ENCODE assay signal across 19 mouse cellular contexts in the genomic region with DNA sequence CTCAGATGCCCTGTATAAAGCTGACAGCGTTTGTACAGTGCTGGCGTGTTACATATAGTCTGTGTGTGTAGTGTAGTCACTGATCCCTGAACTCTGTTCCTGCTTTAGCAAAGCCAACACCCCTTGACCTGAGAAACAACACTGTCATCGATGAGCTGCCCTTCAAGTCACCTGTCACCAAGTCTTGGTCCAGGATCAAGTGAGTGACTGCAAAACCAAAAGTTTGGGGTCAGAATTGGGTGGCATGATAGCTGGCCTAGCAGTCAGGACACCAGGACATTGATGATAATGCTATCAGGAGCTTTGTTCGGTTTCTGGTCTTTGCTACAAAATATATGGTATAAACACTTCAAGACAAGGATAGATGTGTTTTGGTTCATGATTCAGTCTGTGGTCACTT. TPM values are rescaled to one million over a fixed set of nuclear protein-coding genes. Genes with fewer than 3 reads are reported as not detected.
A peak's percentile ranks its signal among the peaks of the same experiment; 100 is the strongest.
DNase-seq lines count a peak whose midpoint lies in the region; ATAC-seq lines count a peak whose summit lies in the region.
"Had no signal": no experiment of that assay in that cellular context is flagged by ENCODE, and none has a peak within 500 bp of the region (broad histone marks: within the 10 kb centered on the region; RNA-seq: fewer than 3 reads in every experiment).

No protein-coding gene starts in this region.

- no peaks in the 10 kb centered on the region for H3K27me3 ChIP-seq in forebrain, embryonic 11.5 days (ENCODE audit: control insufficient read depth, insufficient read depth, low read length)
- no peaks in the 10 kb centered on the region for H3K27me3 ChIP-seq in forebrain, embryonic 13.5 days
- no peaks in the 10 kb centered on the region for H3K27me3 ChIP-seq in heart, embryonic 10.5 days (ENCODE audit: insufficient read depth, poor library complexity, severe bottlenecking)
- H3K27me3 ChIP-seq in heart, embryonic 12.5 days (replicated peaks) = no peaks in the 10 kb centered on the region
- H3K27me3 ChIP-seq: forebrain, embryonic 12.5 days; hindbrain, embryonic 12.5 days; hindbrain, embryonic 15.5 days had no signal

- no peaks in the 10 kb centered on the region for H3K4me1 ChIP-seq in forebrain, embryonic 11.5 days (replicated peaks; ENCODE audit: control insufficient read depth, insufficient read depth, low read length)
- H3K4me1 ChIP-seq in forebrain, embryonic 13.5 days = no peaks in the 10 kb centered on the region
- H3K4me1 ChIP-seq in heart, embryonic 10.5 days = no peaks in the 10 kb centered on the region; the same call in 1 of the 2 replicates
- peaks cover 8% of the 10 kb centered on the region; the same call in 1 of the 2 replicates for H3K4me1 ChIP-seq in heart, embryonic 12.5 days (replicated peaks)
- H3K4me1 ChIP-seq: forebrain, embryonic 12.5 days; hindbrain, embryonic 12.5 days; hindbrain, embryonic 15.5 days had no signal

- H3K9me3 ChIP-seq in forebrain, embryonic 11.5 days (ENCODE audit: control insufficient read depth, low read length) = no peaks in the 10 kb centered on the region
- H3K9me3 ChIP-seq in forebrain, embryonic 13.5 days (replicated peaks) = no peaks in the 10 kb centered on the region
- H3K9me3 ChIP-seq in heart, embryonic 10.5 days = no peaks in the 10 kb centered on the region
- H3K9me3 ChIP-seq in heart, embryonic 12.5 days (replicated peaks) = no peaks in the 10 kb centered on the region
- H3K9me3 ChIP-seq: forebrain, embryonic 12.5 days; hindbrain, embryonic 12.5 days; hindbrain, embryonic 15.5 days had no signal

- no peak for ATAC-seq in forebrain, embryonic 11.5 days (replicated peaks; ENCODE audit: low FRiP score)
- ATAC-seq in forebrain, embryonic 13.5 days = no peak
- no peak for ATAC-seq in heart, embryonic 12.5 days (ENCODE audit: insufficient number of reproducible peaks, low FRiP score)
- ATAC-seq: activated CD4-positive, CD25-positive, alpha-beta regulatory T cell, adult 4 months; forebrain, postnatal 0 days; intestine, postnatal 0 days had no signal

- no peaks in the 10 kb centered on the region for H3K36me3 ChIP-seq in forebrain, embryonic 11.5 days (ENCODE audit: control insufficient read depth, insufficient read depth, low read length)
- H3K36me3 ChIP-seq in forebrain, embryonic 13.5 days (ENCODE audit: poor library complexity, severe bottlenecking) = peaks cover 48% of the 10 kb centered on the region
- peaks cover 77% of the 10 kb centered on the region for H3K36me3 ChIP-seq in heart, embryonic 10.5 days
- H3K36me3 ChIP-seq in heart, embryonic 12.5 days = peaks cover 76% of the 10 kb centered on the region

- H3K4me3 ChIP-seq in forebrain, embryonic 11.5 days (ENCODE audit: low read depth, low read length) = no peak overlapping the region
- no peak overlapping the region for H3K4me3 ChIP-seq in forebrain, embryonic 13.5 days
- no peak overlapping the region for H3K4me3 ChIP-seq in heart, embryonic 10.5 days
- no peak overlapping the region for H3K4me3 ChIP-seq in heart, embryonic 12.5 days
- H3K4me3 ChIP-seq: forebrain, embryonic 12.5 days; hindbrain, embryonic 12.5 days; hindbrain, embryonic 15.5 days had no signal

- 91% methylated on average over 4 of the region's 4 CpGs for WGBS in forebrain, embryonic 11.5 days
- WGBS in forebrain, embryonic 13.5 days = 89% methylated on average over 4 of the region's 4 CpGs
- WGBS in heart, embryonic 10.5 days = 81% methylated on average over 4 of the region's 4 CpGs
- WGBS in heart, embryonic 12.5 days = 79% methylated on average over 4 of the region's 4 CpGs

- H3K9ac ChIP-seq in forebrain, embryonic 11.5 days (ENCODE audit: low read length) = no peak overlapping the region
- no peak overlapping the region for H3K9ac ChIP-seq in forebrain, embryonic 13.5 days
- no peak overlapping the region for H3K9ac ChIP-seq in heart, embryonic 12.5 days
- H3K9ac ChIP-seq: forebrain, embryonic 12.5 days; forebrain, postnatal 0 days; hindbrain, embryonic 12.5 days; hindbrain, embryonic 15.5 days had no signal

- H3K4me2 ChIP-seq in forebrain, embryonic 11.5 days (ENCODE audit: low read depth, low read length, severe bottlenecking) = no peak overlapping the region
- no peak overlapping the region for H3K4me2 ChIP-seq in forebrain, embryonic 13.5 days
- no peak overlapping the region for H3K4me2 ChIP-seq in heart, embryonic 12.5 days
- H3K4me2 ChIP-seq: forebrain, embryonic 12.5 days; hindbrain, embryonic 12.5 days; hindbrain, embryonic 15.5 days had no signal

- peak; percentile 8 to 50 for DNase-seq in adrenal gland, adult (ENCODE audit: inconsistent age in 2 of 2, low spot score in 1 of 2)
- DNase-seq in adrenal gland, postnatal 36 days = no peak
- peak; percentile 9 for DNase-seq in forebrain, embryonic 11.5 days (ENCODE audit: low spot score)
- peak; percentile 63 for DNase-seq in heart, embryonic 10.5 days (ENCODE audit: low spot score)
- DNase-seq: adrenal gland, postnatal 14 days; cerebellum, adult 18-20 months; cerebellum, adult 9-10 months; cerebellum, postnatal 14 days; forebrain, postnatal 0 days; gastrocnemius, postnatal 36 days; kidney, adult 2 months had no signal

- H3K27ac ChIP-seq in forebrain, embryonic 11.5 days (ENCODE audit: low read depth, low read length) = no peak overlapping the region
- no peak overlapping the region for H3K27ac ChIP-seq in forebrain, embryonic 13.5 days
- no peak overlapping the region for H3K27ac ChIP-seq in heart, embryonic 10.5 days
- no peak overlapping the region for H3K27ac ChIP-seq in heart, embryonic 12.5 days (ENCODE audit: poor library complexity, severe bottlenecking)
- H3K27ac ChIP-seq: forebrain, embryonic 12.5 days; hindbrain, embryonic 12.5 days; hindbrain, embryonic 15.5 days had no signal

RNA-seq across cellular contexts. Expression of gene Usp35, which starts 29.6 kb away (rescaled TPM):
- total RNA-seq in adrenal gland, postnatal 36 days (2021) = 1 to 10 TPM; 4.9 to 8.7 TPM
- polyA plus RNA-seq in forebrain, embryonic 11.5 days (2014; fragmentation: Nextera tagmentation; extraction: Ambion mirVana) = 2.8 and 2.9 TPM in 2 replicates
- 2.9 TPM in 2 replicates for polyA plus RNA-seq in forebrain, embryonic 13.5 days (2015; fragmentation: Nextera tagmentation; extraction: Ambion mirVana)
- polyA plus RNA-seq in heart, embryonic 10.5 days (2016; fragmentation: Nextera tagmentation; extraction: Ambion mirVana) = 1.1 and 2.3 TPM in 2 replicates
- polyA plus RNA-seq in heart, embryonic 12.5 days (2016; fragmentation: Nextera tagmentation; extraction: Ambion mirVana) = 1.4 and 1.8 TPM in 2 replicates
- total RNA-seq: granulocyte monocyte progenitor cell, adult 5-6 weeks had no signal

RNA-seq across cellular contexts. Expression of gene Kctd21, which starts 29.9 kb away (rescaled TPM):
- total RNA-seq in adrenal gland, postnatal 36 days (2021) = 10 to 100 TPM in 1 of 2 experiments, 1 to 10 TPM in 1; 7.8 to 11.3 TPM
- 4.7 and 4.8 TPM in 2 replicates for polyA plus RNA-seq in forebrain, embryonic 11.5 days (2014; fragmentation: Nextera tagmentation; extraction: Ambion mirVana)
- 5.3 and 6.1 TPM in 2 replicates for polyA plus RNA-seq in forebrain, embryonic 13.5 days (2015; fragmentation: Nextera tagmentation; extraction: Ambion mirVana)
- polyA plus RNA-seq in heart, embryonic 10.5 days (2016; fragmentation: Nextera tagmentation; extraction: Ambion mirVana) = 4.1 and 4.6 TPM in 2 replicates
- 4.0 and 4.9 TPM in 2 replicates for polyA plus RNA-seq in heart, embryonic 12.5 days (2016; fragmentation: Nextera tagmentation; extraction: Ambion mirVana)

Comparison
In these comparisons a context has a peak if more than half of its experiments do, and no peak if none do; other contexts are left out.
1. DNase-seq: peak in adrenal gland, adult (2 of 2), forebrain, embryonic 11.5 days (single experiment) and heart, embryonic 10.5 days (single experiment); none in adrenal gland, postnatal 36 days (0 of 2).